Mouse (Mus musculus): ENCODE measurements around the gene Gm5901.

The Gm5901 gene

GRCm38 (mm10) chr7:105406322-105406721 is 31.5 kb downstream of the Gm5901 start:
- no peak for DNase-seq

- DNase-seq: peak; percentile 46
Observed at GRCm38 (mm10) chr7:105411874-105412632, 37.2 kb downstream of the Gm5901 start.

- no peak for DNase-seq
Observed at GRCm38 (mm10) chr7:105414385-105414784, 39.5 kb downstream of the Gm5901 start.

GRCm38 (mm10) chr7:105416529-105416928 is 41.7 kb downstream of the Gm5901 start:
- DNase-seq: no peak

GRCm38 (mm10) chr7:105418106-105418505 is 43.3 kb downstream of the Gm5901 start:
- DNase-seq: no peak

- DNase-seq: no peak
Observed at GRCm38 (mm10) chr7:105420903-105421302, 46.1 kb downstream of the Gm5901 start.

GRCm38 (mm10) chr7:105424368-105424767 is 49.5 kb downstream of the Gm5901 start:
- DNase-seq: no peak

- no peak for DNase-seq
Observed at GRCm38 (mm10) chr7:105425424-105426043, 50.7 kb downstream of the Gm5901 start, which contains the start of gene Cckbr. TSS of gene Cckbr (plus strand) at chr7:105425731.

GRCm38 (mm10) chr7:105426051-105426450 is 51.2 kb downstream of the Gm5901 start:
- no peak for DNase-seq

Data from cerebellum, adult 11-12 months (tissue).